Mouse (Mus musculus) gastrocnemius, postnatal 4 days (tissue): Measurements from ENCODE around the gene Gpr3. TPM values are rescaled to one million over a fixed set of nuclear protein-coding genes. Genes with fewer than 3 reads are reported as not detected.

ENCODE experiments used
- DNase-seq, 2 experiments: peaks; one replicate each; pipeline ENCODE4 v3.0.0; 2021 to 2022; ENCODE audit warnings: low spot score in 2 of 2, mixed read lengths in 2 of 2
- total RNA-seq, 2 experiments: library from RNA; stranded (reverse); gene quantifications; 2 replicates each; pipeline ENCODE4 v1.2.3; 2021

Gpr3 gene
- total RNA-seq, 2 experiments from 2014 or later, result not detected

DNA sequence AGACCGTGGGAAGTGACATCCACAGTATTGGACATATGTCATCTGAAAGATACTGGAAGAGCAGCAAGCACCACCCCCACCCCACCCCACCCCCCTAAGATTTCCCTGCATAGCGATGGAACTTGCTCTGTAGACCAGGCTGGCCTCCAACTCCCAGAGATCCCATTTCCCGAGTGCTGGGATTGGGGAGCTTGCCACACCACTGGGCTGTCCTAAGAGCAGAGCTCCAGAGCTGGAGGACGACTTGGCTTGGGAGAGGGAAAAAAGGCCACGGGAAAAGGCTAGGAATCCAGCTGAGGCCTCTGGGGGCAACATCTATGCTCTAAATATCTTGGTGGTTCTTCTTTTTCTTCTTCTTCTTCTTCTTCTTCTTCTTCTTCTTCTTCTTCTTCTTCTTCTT is 22.4 kb upstream of the Gpr3 start:
- DNase-seq, result no peak

DNA sequence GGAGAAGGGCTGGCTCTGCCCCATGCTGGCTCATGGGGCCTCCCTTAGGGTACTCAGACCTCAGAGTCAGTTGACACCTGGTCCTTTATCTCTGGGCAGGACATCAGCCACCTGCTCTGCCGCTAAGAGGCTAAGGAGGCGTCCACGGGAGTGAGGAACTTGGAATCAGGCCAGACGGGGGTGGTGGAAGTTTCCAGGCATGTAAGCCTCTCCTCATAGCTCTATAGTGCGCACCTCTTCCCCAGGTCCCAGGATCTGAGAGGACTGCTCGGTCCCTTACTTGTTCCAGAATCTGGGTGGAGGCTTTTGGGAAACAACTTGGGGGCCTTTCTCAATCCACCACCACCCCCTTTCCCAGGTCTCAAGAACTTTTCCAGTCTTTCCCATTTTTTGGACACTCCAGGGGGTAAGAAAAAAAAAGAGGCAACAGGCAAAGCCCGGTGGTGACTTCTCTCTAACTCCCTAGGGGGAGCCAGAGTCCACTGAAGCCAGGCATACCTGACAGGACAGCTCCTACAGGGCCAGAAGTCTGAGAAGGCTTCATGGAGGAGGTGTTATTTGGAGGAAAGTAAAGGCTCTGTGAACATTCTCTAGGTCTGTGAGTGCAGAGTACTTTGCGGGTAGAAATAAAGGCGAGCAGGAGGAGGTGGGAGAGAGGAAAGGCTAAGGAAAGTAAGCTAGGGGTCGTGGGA is 21.1 kb upstream of the Gpr3 start:
- no peak for DNase-seq

DNA sequence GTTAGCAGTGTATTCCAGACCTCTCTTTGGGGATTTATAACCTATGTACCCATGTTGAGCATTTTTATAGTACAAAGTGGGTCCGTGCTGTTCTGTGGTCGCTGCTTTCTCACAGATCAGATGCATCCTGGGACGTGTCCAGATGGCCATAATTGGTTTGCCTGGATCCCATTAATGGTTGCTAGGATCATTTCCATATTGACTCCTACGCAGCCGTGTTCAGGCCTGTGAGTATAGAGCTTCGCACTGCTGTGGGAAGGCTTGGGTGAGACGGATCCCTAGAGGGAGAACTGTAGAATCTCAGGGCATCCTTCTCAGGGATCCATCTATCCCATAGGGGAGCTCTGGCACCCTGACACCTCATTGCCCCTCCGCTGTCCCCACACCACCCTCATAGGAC is 17.2 kb upstream of the Gpr3 start:
- no peak for DNase-seq

DNA sequence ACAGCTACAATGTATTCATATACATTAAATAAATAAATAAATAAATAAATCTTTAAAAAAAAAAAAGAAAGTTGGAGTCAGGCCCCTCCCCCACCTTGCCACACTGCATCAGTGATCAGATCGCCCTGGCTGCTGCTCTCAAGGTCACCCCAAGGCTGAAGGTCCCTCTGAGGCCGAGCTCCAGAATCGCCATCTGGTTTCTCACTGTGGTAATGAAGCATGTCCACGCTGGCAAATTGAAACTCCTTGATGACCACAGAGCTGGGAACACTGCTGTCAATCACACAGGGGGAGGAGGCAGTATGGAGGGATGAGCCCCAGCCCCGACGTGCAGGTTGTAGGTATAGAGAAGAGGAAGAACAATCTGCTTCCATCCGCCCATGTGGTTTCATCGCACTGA is 15.3 kb upstream of the Gpr3 start:
- DNase-seq, result no peak

DNA sequence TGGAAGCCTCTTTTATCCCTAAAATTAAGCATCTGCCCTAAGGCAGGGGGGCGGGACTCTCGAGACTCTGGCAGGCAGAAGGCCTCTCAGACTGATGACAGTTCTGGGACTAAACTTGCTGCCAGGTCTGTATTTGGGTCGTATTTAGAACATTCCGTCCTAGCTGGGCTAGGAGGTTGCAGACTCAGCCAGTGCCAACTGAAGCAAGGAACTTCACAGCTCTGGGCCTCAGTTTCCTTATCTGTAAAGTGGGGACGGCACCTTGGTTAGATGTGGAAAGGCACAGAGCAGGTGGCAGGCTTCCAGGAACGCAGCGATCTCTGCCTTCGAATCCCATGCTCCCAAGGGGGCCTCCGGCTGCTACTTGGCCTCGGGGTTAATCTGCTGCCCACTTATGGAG is 13.7 kb upstream of the Gpr3 start:
- DNase-seq, result no peak

DNA sequence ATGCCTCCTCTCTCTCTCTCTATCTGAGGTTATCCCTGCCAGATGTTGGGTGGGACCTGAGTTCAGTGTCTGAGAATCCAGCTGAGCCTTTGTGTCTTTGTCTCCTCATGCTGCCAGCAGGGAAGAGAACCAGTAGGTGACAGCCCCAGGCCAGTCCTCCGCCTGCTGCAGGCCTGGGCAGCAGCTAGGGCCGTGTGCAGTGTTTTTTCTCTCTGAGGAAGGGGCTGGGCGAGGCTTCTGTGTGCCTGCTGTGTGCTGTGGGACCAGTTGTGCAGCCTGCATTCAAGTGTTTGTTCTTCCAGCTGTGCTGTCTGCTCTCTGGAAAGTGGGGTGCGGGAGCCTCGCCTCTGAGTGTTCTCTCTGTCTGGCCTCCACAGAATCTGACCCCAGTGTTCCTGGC is 11.5 kb upstream of the Gpr3 start:
- DNase-seq, result peak in 1 of 2 experiments; percentile 7

DNA sequence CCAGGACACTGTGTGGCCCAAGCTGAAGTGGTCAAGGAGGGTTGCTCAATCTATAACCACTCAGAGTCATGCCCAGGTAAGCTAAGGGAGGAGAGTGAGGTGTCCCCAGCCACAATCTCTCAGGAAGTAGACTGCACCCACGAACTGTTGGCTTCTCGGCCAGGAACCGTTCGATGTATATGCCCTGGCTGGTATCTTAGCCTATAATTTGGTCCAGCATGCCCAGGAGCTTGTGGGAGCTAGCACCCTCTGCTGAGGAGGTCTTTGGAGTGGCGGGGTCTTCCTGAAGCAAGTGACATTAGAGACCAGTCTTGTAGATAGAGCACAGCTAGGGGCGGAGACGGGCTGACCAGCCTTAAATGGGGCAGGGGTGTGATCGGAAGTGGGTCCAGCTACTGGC is 9.4 kb upstream of the Gpr3 start:
- no peak for DNase-seq

DNA sequence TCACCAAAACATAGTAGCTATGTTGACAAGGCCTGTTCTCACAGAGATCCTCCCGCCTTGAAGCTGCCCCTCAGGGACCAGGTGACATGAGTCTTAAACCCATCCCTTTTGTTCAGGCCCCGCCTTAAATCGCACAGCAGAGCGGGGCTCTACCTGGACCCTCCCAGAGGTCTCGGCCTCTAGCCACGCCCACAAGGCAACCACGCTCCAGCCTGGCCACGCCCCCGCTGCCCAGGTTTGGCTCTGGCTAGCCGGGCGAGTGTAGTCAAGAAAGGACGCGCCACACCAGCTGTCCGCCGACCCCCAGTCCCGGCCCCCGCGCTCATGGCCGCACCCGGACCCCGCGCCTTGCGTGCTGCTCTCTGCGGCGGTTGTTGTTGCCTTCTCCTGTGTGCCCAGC is 8.3 kb upstream of the Gpr3 start:
- DNase-seq, result peak in 1 of 2 experiments; percentile 7

DNA sequence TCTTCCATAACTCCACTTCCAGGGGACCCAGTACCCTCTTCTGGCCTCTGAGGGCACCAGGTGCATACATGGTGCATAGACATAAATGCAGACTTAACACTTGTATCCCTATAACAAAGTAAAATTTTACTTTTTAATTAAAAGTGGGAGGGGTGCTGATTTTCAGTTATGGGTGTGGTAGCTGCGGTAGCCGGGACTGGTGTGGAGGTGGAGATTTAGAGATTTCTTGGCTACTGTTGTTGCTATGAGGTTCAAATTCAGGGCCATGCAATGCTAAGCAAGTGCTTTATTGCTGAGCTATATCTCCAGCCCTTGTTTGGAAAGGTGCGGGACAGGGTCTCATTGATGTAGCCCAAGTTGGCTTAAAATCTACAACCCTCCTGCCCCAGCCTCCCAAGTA is 6.4 kb upstream of the Gpr3 start:
- no peak for DNase-seq

DNA sequence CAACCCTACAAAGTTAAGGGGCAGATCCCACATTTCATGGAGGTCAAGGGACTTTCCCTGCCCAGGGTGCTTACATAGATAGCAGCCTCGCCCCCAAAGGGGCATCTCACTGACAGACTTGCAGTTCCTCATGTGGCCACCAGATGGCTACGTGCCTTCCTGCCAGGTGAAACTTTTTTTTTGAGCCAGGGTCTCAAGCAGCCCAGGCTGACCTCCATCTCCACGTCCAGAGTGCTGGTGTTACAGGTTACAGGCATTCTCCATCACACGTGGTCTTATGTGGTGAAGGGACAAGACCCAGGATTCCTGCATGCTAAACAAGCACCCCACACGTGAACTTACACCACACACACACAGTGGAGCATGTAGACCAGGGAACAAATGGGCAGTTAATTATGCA is 5.3 kb upstream of the Gpr3 start:
- peak in 1 of 2 experiments; percentile 65 for DNase-seq

DNA sequence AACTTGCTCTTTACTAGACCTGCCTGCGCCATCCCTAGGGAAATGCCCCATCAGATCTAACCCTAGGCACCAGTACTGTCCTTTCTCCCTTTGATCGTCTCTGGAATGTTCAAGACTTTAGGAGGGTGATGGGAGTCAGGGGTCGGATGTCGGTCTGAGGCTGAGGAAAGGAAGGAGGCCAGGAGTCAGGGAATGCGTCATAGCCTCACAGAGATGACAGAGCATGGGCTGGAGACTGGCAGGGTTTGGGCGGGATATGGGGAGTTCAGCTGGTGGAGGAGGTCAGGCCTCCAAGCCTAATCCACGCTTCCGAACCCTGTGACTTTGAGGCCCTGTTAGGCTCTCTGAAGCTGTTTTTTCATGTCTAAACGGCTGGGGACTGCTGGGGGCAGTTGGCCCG is 1.3 kb upstream of the Gpr3 start:
- DNase-seq, result no peak

DNA sequence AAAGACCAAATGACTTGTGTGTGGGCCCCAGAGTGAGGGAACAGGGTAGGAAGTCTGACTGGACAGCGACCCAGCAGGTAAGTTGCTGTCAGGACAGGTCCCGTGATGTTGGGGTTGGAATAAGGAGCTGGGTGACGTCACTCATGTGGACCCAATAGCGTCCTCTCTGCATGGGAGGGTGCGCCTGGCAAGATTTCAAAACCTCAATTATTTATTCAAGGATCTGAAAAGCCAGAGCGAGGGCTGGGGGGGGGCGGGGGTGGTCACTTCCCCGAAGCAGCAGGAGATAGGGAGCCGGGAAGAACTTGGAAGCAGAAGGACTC is 893 bp upstream of the Gpr3 start:
- DNase-seq, result no peak

DNA sequence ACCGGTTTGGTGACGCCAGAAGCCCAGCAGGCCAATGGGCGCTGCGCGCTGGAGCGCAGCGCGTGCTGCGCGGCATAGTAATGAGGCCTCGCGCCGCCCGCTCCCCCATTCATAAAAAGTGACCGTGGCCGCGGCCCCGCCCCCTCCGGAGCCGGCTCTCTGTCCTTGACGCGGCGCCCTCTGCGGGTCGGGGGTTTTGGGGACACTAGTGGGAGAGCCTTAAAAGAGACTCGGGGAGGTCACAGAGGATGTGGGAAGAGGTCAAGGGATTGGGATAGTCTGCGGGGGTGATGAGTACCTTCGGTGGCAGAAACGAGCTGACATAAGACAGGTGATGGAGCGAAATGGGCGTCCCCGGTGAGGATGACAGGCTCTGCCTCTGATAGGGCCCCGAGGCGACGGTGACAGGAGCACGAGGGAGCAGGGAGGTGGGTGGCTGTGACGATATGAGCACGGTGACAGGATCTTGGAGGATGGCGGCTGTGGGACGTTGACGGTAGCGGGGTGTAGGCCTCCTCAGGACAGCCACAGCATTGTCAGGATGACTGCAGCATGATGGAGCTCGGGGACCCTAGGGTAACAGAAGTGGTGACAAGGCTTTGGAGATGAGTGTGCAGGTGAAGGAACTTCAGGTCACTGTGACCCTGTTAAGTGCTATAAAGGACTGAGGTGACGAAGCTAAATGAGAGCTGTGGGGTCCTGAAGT is 379 bp upstream of the Gpr3 start:
- peak; percentile 71 to 80 for DNase-seq

DNA sequence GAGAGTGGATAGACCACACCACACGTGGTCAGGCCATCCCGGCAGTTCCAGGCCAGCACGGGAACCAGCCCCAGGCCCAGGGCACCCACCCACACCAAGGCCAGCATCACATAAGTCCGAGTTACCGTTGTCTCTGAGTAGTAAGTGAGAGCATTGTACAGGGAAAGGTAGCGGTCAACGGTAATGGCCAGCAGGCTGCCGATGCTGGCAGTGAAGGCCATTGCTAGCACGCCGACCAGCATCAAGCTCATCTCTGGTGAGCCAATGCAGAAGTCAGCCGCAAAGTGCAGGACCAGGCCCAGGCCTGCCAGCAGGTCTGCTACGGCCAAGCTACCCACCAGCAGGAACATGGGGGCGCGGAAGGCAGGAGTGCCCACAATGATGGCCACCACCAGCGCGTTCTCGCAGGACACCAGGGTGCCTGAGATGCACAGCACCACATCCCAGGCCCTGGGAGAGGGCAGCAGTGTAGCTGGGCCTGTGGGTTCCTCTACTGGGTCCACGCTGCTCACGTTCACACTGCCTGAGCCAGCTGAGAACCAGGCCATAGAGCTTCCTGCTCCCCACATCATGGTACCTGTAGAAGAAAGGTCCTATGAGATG is 1.4 kb downstream of the Gpr3 start:
- no peak for DNase-seq

DNA sequence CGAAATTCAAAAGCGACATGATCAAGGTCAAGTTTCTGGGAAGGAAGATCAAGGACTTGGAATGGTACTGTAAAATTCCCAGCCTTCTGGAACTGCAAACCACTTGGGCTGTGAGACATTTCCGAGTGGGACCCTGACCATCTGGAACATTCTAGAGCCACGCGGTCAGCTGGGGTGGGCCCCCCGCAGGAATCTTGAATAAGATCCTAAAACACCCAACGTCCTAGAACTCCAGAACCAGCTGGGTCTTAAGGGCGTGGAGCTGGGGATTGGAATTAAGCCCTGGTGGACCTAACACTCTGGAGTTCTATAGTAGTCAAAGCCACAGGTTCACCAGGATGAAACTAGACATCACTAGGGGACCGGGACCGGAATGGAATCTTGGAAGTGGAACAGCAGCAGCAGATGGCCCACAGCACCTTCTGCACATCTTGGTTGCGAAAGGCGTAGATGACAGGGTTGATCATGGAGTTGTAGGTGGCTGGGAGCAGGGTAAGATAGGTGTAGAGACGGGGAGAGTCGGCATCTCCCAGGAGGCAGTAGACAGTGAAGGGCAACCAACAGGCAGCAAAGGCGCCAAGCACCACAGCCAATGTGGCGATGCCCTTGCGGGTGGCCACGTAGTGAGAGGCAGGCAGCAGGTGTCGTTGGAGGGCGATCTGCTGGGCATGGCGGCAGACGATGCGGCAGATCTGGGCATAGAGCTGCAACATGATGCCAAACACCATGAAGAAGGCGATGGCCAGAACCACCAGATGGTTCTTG is 2.1 kb downstream of the Gpr3 start:
- DNase-seq, result no peak

DNA sequence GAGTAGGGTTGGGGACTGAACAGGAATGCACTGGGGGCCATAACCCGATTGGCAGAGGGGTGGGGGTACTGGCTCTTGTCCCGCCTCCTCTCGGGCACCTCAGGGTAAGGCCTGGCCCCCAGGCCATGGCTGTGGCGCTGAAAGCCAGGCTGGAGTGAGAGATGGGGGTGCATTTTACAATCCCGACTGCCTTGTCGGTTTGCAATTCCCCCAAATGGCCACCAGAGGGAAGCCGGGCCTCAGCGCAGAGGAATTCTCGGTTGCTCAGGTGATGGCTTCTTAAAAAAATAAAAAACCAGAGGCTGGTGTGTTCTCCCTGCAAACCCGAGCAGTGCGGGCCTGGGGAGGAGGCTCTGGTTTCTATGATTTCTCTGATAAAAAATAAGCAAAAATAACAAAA is 3.0 kb downstream of the Gpr3 start:
- no peak for DNase-seq

DNA sequence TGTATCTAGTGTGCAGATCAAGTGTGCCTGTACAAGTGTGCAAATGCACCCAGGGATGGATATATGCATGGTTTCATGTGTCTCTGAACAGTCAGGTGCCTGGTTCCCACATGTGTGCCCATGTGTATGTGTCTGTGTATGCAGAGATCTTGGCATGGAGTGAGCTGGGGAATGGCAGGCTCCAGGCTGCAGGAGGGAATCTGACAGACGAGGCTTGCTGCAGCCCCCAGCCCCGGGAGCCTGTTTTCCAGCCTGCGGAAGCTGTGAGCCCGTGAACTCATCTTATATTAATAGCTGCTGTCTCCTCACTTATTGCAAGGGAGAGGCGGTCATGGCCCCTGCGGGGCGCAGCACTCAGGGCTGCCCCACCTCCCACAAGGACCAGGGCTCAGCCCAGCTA is 8.0 kb downstream of the Gpr3 start:
- DNase-seq, result no peak

DNA sequence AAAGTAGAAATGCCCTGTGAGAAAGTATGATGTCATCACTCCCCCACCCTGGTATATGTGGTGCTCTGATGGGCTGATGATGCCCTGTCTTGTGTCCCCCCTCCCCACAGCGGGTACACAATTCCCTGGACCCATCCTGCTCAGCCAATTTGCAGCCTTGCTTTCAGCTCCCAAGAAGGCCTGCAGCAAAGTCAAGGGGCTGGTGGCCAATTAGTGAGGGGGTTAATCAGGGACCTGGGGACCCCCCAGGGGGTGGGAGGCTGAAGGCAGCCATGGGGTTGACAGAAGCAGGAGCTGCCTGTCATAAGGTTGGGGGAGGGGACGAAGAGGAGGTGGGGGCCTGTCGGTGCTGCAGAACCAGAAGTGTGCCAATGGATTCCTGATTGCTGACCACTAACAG is 8.7 kb downstream of the Gpr3 start:
- no peak for DNase-seq

DNA sequence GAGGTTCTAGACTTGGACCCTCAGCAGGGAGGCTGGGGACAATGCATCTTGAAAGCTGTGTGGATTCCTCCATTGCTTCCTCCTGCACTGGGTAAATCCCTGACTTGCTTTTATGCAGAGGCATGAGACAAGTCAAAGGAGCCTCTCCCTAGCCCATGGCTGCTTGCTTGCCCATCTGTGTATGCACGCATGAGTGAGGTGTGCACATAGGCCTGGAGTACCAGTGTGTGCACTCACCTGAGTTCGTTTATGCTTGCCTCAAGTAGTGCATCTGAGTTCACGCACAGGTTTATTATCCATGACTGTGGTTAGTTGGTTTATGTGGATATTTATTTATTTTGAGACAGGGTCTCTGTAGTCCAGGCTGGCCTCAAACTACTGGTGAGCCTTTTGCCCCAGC is 10.1 kb downstream of the Gpr3 start:
- DNase-seq, result no peak

DNA sequence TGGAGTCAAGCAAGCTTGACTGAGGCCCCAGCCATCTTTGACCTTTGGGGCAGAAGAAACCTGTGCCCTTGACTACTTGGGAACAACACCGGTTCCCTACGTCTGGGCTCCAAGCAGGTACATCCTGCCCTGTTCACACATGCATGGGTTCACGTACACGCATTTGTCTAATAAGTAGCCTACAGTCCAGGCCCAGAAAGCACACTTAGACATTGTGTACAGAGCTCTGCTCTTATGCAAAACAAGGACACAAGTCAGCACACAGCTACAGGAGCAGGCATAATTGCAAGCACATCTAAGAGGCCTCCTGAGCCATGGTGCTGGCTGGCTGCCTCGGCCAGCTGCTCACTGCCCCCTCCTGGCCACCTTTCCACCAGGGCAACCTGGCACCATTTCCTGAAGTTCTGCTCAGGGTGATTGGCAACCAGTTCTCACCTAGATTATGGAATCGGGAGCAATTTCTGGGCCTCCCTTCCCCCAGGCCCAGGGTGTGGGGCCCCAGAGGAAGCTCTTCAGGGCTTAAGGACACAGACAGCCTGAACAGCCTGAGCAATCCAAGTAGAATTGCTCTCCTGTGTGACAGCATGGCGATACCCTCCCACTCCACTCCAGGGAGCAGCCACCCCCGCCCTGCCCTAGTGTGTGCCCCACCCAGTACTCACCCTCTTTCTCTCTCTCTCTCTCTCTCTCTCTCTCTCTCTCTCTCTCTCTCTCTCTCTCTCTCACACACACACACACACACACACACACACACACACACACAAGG is 11.1 kb downstream of the Gpr3 start:
- DNase-seq, result peak in 1 of 2 experiments; percentile 69

DNA sequence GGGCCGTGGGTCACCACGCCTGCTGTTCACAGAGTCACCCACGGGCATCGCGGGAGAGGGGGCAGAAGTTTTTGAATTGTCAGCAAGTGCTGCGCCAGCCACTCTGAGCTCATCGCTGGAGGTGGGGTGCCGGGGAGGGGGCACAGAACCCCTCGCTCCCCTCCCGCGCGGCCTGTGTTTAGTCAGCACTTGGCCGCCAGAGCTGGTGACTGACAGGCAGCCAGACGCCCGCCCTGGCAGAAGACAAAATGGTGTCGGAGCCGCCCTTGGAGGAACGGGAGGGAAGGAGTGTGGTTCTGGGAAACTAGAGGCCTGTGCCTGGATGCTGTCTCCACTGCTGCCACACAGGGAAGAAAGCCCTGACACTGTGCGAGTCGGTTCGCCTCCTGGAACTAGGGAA is 12.0 kb downstream of the Gpr3 start:
- peak in 1 of 2 experiments; percentile 55 for DNase-seq
